Mouse (Mus musculus) kidney, embryonic 16.5 days (tissue): ENCODE data around the gene Grm5. TPM values are rescaled to one million over a fixed set of nuclear protein-coding genes. Genes with fewer than 3 reads are reported as not detected.

Experiments used
- ATAC-seq: fragments of 200-750 bp; cut with Nextera tagmentation; 2 replicates; pipeline ENCODE4 v1.8.0; 2017; ENCODE audit warnings: moderate TSS enrichment; ENCODE audit not compliant: low FRiP score, low TSS enrichment
- H3K27ac ChIP-seq: fragments of 300-500 bp; sonication (generic); 2 replicates; pipeline ENCODE4 v1.5.1; 2014; ENCODE audit warnings: low read length
- H3K27me3 ChIP-seq: fragments of 300-500 bp; sonication (generic); 2 replicates; pipeline ENCODE4 v1.6.1; 2014; ENCODE audit warnings: low read length, control low read depth, mixed read lengths; ENCODE audit not compliant: insufficient read depth
- H3K36me3 ChIP-seq: fragments of 300-500 bp; sonication (generic); 2 replicates; pipeline ENCODE4 v1.6.1; 2014; ENCODE audit warnings: low read length, control low read depth, mixed read lengths; ENCODE audit not compliant: insufficient read depth
- H3K4me1 ChIP-seq: fragments of 300-500 bp; sonication (generic); 2 replicates; pipeline ENCODE4 v1.6.1; 2014; ENCODE audit warnings: low read length, control low read depth, mixed read lengths; ENCODE audit not compliant: insufficient read depth
- H3K4me2 ChIP-seq: fragments of 300-500 bp; sonication (generic); replicated peaks from 2 replicates; pipeline ENCODE4 v1.6.1; 2014; ENCODE audit warnings: low read depth, low read length
- H3K4me3 ChIP-seq: fragments of 300-500 bp; sonication (generic); 2 replicates; pipeline ENCODE4 v1.5.1; 2014; ENCODE audit warnings: mild to moderate bottlenecking, low read length
- H3K9ac ChIP-seq: fragments of 300-500 bp; sonication (generic); replicated peaks from 2 replicates; pipeline ENCODE4 v1.6.1; 2014; ENCODE audit warnings: low read length
- H3K9me3 ChIP-seq: fragments of 300-500 bp; sonication (generic); 2 replicates; pipeline ENCODE4 v1.6.1; 2016; ENCODE audit warnings: low read length, control low read depth
- WGBS: fragments of 180-500 bp; shearing (Covaris S2); extraction: QIAGEN DNeasy Blood & Tissue Kit; methylation state at CpG from one replicate; pipeline ENCODE4 v1.1.7; 2014; 5-methylcytosine and 5-hydroxymethylcytosine counted together
- polyA plus RNA-seq: library from polyadenylated mRNA; unstranded; fragments of >200 nt; fragmentation: Nextera tagmentation; extraction: Ambion mirVana; gene quantifications from 2 replicates; pipeline ENCODE4 v1.2.1, GENCODE M21; 2015

The Grm5 gene
- polyA plus RNA-seq, 1 experiment from 2014 or later: not detected

DNA sequence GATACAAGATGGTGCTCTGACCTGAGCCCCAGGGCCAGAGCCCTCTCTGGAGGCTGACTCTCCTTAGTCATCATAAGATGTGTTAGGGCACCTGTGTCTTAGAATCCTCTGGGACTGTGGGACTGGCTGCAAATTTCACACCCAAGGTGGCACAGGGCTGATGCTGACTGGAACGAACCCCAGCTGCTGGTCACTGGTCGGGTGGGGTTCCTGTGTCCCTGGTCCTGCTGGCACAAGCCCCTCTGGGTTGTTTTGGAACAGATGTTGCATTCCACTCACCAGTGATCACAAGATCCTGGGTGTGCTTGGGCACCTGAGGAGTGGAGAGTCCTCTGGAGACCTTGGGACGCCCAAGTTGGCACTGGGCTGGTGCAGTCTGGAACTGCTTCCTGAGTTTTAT lies 430.5 kb downstream of the Grm5 start:
- no peak for ATAC-seq
- 80% methylated on average over 3 of the region's 3 CpGs for WGBS
- no peak overlapping the region for H3K4me2 ChIP-seq

DNA sequence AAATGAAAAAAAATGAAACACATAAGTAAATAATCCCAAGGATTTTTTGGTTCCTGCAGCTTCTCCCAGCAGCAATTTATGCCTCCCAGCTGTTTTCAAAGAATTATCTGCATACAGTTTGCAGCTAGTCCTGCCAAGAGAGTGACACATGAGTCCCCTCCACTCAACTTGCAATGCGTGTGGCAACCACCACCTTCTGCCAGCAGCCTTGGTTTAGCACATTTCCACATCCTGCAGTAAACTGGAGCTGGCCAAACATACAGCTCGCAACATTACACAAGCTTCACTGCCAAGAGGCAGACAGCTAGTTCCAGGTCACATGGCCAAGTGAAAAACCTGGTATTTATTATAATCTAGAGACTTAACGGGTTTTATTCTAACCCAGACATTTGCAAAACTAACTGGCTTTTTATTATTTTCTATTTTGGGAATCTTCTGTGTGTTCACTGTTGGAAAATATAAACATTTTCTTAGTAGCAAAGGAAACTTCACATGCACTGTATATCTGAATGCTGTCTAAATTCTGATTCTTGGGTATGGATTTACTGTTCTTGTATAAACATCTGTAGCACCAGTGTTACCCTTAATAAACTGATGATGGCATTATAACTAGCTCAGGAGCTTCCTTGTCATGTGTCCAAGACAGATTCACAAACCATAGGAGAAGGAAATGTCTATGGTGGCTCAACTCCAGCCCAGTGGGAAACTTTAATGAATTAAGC lies 443.6 kb downstream of the Grm5 start:
- H3K4me1 ChIP-seq: no peaks in the 10 kb centered on the region
- H3K27me3 ChIP-seq: no peaks in the 10 kb centered on the region
- H3K4me2 ChIP-seq: no peak overlapping the region
- H3K27ac ChIP-seq: no peak overlapping the region
- H3K9me3 ChIP-seq: no peaks in the 10 kb centered on the region
- 59% methylated on average over 3 of the region's 3 CpGs for WGBS
- H3K36me3 ChIP-seq: no peaks in the 10 kb centered on the region
- H3K4me3 ChIP-seq: no peak overlapping the region
- no peak overlapping the region for H3K9ac ChIP-seq
- no peak for ATAC-seq

More for the DNA sequence above, 430.5 kb downstream of the Grm5 start:
- Histone ChIP-seq H3K36me3 (no peaks in the 10 kb centered on the region), H3K9ac (no peak overlapping the region), H3K9me3 (no peaks in the 10 kb centered on the region), H3K4me1 (no peaks in the 10 kb centered on the region), H3K4me3 (no peak overlapping the region), H3K27me3 (no peaks in the 10 kb centered on the region), H3K27ac (no peak overlapping the region)

DNA sequence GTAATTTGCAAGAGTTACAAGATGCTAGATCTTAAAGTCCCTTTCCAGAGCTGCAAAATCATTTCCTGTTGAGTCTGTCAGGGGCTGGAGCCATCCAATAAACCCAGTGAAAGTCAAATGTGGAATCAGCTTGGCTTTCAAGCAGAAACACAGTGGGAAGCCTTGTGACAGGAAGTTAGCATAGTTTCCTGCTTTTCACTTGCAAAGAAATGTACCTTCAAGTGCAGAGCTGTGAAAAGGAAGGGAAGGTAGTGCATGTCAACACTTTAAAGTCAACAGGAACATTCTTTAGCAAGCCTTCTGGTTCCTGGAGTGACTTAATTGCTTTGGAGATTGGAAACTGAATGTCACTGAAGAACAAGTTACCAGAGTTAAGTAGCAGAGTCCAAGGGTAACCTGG lies 463.4 kb downstream of the Grm5 start:
- H3K4me1 ChIP-seq: no peaks in the 10 kb centered on the region
- H3K4me3 ChIP-seq: no peak overlapping the region
- H3K9me3 ChIP-seq: no peaks in the 10 kb centered on the region
- no peak overlapping the region for H3K9ac ChIP-seq
- no peak overlapping the region for H3K27ac ChIP-seq
- H3K4me2 ChIP-seq: no peak overlapping the region
- no peaks in the 10 kb centered on the region for H3K27me3 ChIP-seq
- ATAC-seq: no peak
- H3K36me3 ChIP-seq: no peaks in the 10 kb centered on the region

DNA sequence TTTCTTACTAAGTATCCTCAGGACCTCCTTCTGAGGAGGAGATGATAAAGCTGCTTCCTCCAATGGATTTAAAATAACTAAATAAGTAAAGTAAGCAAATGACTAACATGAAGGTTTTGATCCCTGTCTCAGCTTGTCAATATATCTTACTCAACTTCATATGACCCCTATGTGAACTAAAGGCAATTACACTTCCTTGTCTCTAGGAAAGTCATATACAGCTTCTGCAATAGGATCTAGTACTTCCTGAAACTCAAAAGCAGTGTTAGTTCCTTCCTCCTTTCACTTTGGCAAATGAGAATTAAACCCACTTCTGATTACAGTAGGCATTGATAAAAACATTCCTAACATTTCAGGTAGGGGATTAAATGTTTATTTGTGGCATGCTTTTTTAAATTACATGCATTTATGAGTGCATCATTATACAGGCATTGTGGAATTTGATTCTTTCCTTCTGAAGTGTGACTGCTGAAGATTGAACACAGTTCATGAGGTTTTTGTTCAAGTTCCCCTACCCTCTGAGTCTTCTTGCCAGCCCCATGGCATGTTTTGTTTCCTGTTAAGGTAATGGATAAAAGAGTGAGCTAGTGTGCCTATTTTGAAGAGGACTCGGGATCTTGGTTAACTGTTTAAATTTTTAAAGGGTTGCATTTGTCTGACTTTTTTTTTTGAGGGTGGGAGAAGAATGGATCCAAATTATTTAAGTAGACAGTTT lies 470.4 kb downstream of the Grm5 start:
- H3K36me3 ChIP-seq: no peaks in the 10 kb centered on the region
- no peak overlapping the region for H3K9ac ChIP-seq
- H3K27ac ChIP-seq: no peak overlapping the region
- H3K4me1 ChIP-seq: no peaks in the 10 kb centered on the region
- no peak overlapping the region for H3K4me3 ChIP-seq
- no peak overlapping the region for H3K4me2 ChIP-seq
- no peaks in the 10 kb centered on the region for H3K27me3 ChIP-seq
- no peaks in the 10 kb centered on the region for H3K9me3 ChIP-seq
- ATAC-seq: no peak
- 62% methylated on average over 1 of the region's 1 CpGs for WGBS

DNA sequence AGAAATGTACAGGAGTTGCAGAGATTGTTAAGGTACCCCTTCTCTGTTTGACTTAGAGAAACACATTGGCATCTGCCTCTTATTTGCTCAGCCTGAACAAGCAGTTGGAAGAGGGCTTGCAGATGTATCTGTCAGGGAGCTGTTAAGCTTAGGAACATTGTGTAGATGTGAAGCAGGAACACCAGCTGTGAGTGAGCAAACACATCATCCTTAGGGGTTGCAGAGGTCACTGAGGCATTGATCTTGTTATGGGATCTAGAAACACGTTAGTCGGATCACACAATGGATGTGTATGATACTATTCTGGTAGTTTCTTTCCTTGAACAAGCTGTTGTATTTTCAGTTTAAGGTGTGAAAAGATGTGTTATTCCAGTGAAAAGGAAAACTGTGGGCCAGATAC lies 472.5 kb downstream of the Grm5 start:
- Histone ChIP-seq H3K9ac (no peak overlapping the region), H3K27ac (no peak overlapping the region), H3K4me2 (no peak overlapping the region), H3K27me3 (no peaks in the 10 kb centered on the region), H3K4me3 (no peak overlapping the region), H3K36me3 (no peaks in the 10 kb centered on the region), H3K4me1 (no peaks in the 10 kb centered on the region), H3K9me3 (no peaks in the 10 kb centered on the region)
- 60% methylated on average over 2 of the region's 2 CpGs for WGBS
- ATAC-seq: no peak

DNA sequence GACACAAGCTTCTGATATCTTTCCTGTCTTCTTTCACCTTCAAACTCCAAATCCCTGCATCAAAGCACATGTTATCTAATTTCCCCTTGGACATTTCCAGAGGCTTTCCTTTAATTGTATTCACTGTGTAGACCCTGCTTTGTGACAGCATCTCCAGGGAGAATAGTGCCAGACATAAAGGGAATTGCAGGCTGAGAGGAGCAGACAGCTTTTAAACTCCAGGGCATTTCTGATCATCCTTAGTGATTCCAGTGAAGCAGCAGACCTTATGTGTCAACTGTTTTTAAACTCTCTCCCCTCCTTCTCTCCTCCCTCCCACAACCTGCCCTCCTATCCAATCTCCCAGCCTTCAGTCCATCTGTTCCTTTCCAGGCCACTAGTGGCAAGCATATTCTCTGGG lies 507.1 kb downstream of the Grm5 start:
- ATAC-seq: no peak
- H3K4me3 ChIP-seq: no peak overlapping the region
- no peaks in the 10 kb centered on the region for H3K27me3 ChIP-seq
- H3K4me2 ChIP-seq: no peak overlapping the region
- H3K36me3 ChIP-seq: no peaks in the 10 kb centered on the region
- no peak overlapping the region for H3K9ac ChIP-seq
- no peak overlapping the region for H3K27ac ChIP-seq
- no peaks in the 10 kb centered on the region for H3K4me1 ChIP-seq
- H3K9me3 ChIP-seq: peaks cover 4% of the 10 kb centered on the region; the same call in 1 of the 2 replicates

DNA sequence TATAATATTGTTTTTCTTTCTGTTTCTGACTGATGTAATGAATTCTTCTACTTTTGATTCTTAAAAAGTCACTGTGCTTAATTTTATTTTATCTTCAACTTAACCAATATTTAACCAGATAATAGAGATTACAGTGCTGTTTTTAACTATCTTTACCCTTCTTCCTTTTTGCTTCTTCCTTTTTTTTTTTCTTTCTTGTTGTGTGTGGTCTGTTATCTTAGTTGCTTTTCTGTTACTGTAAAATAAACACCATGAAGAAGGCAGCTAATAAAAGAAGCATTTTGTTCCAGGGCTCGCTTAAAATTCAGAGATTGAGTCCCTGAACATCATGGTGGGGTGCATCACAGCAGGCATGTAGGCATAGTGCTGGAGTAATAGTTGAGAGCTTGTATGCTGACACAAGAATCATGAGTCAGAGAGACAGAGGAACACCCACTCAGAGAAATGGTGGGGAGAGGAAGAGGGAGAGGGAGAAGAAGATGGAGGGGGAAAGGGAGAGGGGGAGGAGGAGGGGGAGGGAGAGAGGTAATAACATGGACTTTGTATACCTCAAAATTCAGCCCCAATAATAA lies 512.7 kb downstream of the Grm5 start:
- Histone ChIP-seq H3K27ac (no peak overlapping the region), H3K9ac (no peak overlapping the region), H3K4me3 (no peak overlapping the region), H3K36me3 (no peaks in the 10 kb centered on the region), H3K4me2 (no peak overlapping the region), H3K4me1 (no peaks in the 10 kb centered on the region), H3K27me3 (no peaks in the 10 kb centered on the region), H3K9me3 (no peaks in the 10 kb centered on the region)
- no peak for ATAC-seq
- 49% methylated on average over 1 of the region's 1 CpGs for WGBS

DNA sequence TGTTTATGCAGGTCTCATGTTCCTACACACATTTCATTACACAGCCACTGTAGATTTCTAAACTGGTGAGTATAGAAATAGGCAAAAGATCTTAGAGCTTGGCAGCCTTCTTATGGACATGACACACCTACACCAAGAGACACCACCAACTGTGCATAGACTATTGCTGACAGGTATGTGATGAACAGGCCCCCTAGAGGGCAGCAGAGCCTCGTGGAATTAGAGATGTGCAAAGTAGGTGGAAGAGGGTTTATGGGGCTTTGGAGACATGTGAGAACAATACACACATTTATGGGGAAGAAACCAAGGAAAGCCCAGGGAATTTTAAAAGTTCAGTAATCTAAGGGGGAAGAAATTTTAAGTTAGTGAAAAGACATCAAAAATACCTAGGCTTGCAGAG lies 513.7 kb downstream of the Grm5 start:
- Histone ChIP-seq H3K4me3 (no peak overlapping the region), H3K4me2 (no peak overlapping the region), H3K9ac (no peak overlapping the region), H3K27ac (no peak overlapping the region), H3K9me3 (no peaks in the 10 kb centered on the region), H3K27me3 (no peaks in the 10 kb centered on the region), H3K36me3 (no peaks in the 10 kb centered on the region), H3K4me1 (no peaks in the 10 kb centered on the region)
- 5% methylated on average over 1 of the region's 1 CpGs for whole genome bisulfite sequencing
- ATAC-seq: peak; percentile 84; the same call in 1 of the 2 replicates

DNA sequence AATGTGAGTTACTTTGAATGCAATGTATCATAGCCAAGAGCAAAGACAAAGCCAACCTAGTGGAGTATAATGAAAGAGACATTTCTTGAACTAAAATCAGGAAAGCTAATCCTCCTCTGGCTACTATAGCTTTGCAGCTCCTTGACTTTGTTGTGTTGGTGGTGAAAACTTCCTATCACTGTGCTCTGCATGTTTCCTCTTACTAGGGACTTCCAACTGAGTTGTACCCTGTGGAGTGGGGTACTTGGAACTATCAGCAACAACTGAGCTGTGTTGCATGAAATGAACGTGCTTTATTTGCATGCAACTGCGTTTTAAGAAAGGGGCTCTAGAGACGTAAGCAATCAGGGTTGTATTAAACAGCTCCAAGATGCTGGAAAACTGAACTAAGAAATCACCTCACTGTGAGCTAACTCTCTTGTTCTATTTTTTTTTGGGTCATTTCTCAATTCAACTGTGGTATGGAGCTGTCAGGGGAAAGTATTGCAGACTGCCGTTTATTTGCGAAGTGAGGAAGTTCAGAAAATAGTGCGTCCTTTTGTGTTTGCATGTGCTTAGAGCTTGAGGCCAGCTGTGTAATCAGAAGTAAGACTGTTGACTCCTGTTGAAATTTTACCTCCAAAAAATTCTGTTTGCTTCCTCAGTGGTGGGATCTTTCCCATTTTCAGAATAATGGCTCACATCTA lies 532.9 kb downstream of the Grm5 start:
- 78% methylated on average over 6 of the region's 6 CpGs for WGBS
- Histone ChIP-seq H3K4me2 (no peak overlapping the region), H3K9me3 (no peaks in the 10 kb centered on the region), H3K9ac (no peak overlapping the region), H3K4me1 (no peaks in the 10 kb centered on the region), H3K36me3 (no peaks in the 10 kb centered on the region), H3K27me3 (no peaks in the 10 kb centered on the region), H3K27ac (no peak overlapping the region), H3K4me3 (no peak overlapping the region)
- ATAC-seq: no peak
